Mouse (Mus musculus) ES-E14 (cell line): ENCODE measurements at regions not wholly inside any gene's neighbourhood (a gene's known extent, or its start where the extent isn't known, plus 50 kb on each side); places are given as distances from the start of the nearest gene placed in this dataset.

Experiments
- DNase-seq: peaks from one replicate; pipeline ENCODE4 v3.0.0-alpha.2; 2013; ENCODE audit warnings: low read depth, low spot score
- H3K27ac ChIP-seq: 2 replicates; pipeline ENCODE4 v1.5.1; 2012; ENCODE audit warnings: low read depth, mild to moderate bottlenecking, low read length, moderate library complexity, mixed read lengths; ENCODE audit not compliant: poor library complexity, insufficient read depth, severe bottlenecking
- H3K36me3 ChIP-seq: 2 replicates; pipeline ENCODE4 v1.6.1; 2012; ENCODE audit warnings: mild to moderate bottlenecking, low read length, moderate library complexity, mixed read lengths; ENCODE audit not compliant: control insufficient read depth, poor library complexity, insufficient read depth, severe bottlenecking
- H3K4me1 ChIP-seq, 2 experiments: fragments of 150-350 bp in 1 of 2; sonication (generic) in 1 of 2; 2 replicates each; pipeline ENCODE4 v1.6.1; 2012; ENCODE audit warnings: low read length in 2 of 2, mild to moderate bottlenecking in 1 of 2, mixed read lengths in 1 of 2; ENCODE audit not compliant: control insufficient read depth in 2 of 2, insufficient read depth in 2 of 2, poor library complexity in 1 of 2
- H3K4me3 ChIP-seq, 2 experiments: fragments of 150-350 bp in 1 of 2; sonication (generic) in 1 of 2; 2 replicates each; pipeline ENCODE4 v1.5.1; 2012; ENCODE audit warnings: low read length in 2 of 2, low read depth in 1 of 2, mild to moderate bottlenecking in 1 of 2, mixed read lengths in 1 of 2; ENCODE audit not compliant: insufficient read depth in 1 of 2, poor library complexity in 1 of 2, severe bottlenecking in 1 of 2
- H3K9ac ChIP-seq: 2 replicates; pipeline ENCODE4 v1.6.1; 2012; ENCODE audit warnings: low read depth, mild to moderate bottlenecking, low read length, mixed read lengths; ENCODE audit not compliant: poor library complexity, insufficient read depth, severe bottlenecking
- H3K9me3 ChIP-seq: fragments of 150-350 bp; sonication (generic); 2 replicates; pipeline ENCODE4 v1.6.1; 2012; ENCODE audit warnings: low read depth, mild to moderate bottlenecking, low read length; ENCODE audit not compliant: control insufficient read depth, insufficient read depth
- CHD2 ChIP-seq: IDR thresholded peaks from 2 replicates; pipeline ENCODE4 v1.6.1; 2014; ENCODE audit warnings: mild to moderate bottlenecking, low read depth, low read length, inconsistent platforms
- HCFC1 ChIP-seq: IDR thresholded peaks from 2 replicates; pipeline ENCODE4 v1.6.1; 2012; ENCODE audit warnings: low read length, inconsistent platforms, borderline replicate concordance; ENCODE audit not compliant: insufficient read depth
- MAFK ChIP-seq: IDR thresholded peaks from 2 replicates; pipeline ENCODE4 v1.6.1; 2014; ENCODE audit warnings: mild to moderate bottlenecking, low read depth, low read length, inconsistent platforms; ENCODE audit not compliant: insufficient read depth
- ZC3H11A ChIP-seq: IDR thresholded peaks from 2 replicates; pipeline ENCODE4 v1.6.1; 2012; ENCODE audit warnings: low read depth, mild to moderate bottlenecking, inconsistent platforms, low read length, borderline replicate concordance
- ZNF384 ChIP-seq: IDR thresholded peaks from 2 replicates; pipeline ENCODE4 v1.6.1; 2012; ENCODE audit warnings: low read depth, low read length, inconsistent platforms
- in situ Hi-C, 2 experiments: fragments of 600-800 bp; cut with MboI; formaldehyde crosslinking; loops; one replicate each; pipeline ENCODE4 v1.15.1; 2025; ENCODE audit warnings: low sequenced_read_pairs in 2 of 2, inconsistent platforms in 1 of 2; ENCODE audit not compliant: unreplicated experiment in 2 of 2

DNA sequence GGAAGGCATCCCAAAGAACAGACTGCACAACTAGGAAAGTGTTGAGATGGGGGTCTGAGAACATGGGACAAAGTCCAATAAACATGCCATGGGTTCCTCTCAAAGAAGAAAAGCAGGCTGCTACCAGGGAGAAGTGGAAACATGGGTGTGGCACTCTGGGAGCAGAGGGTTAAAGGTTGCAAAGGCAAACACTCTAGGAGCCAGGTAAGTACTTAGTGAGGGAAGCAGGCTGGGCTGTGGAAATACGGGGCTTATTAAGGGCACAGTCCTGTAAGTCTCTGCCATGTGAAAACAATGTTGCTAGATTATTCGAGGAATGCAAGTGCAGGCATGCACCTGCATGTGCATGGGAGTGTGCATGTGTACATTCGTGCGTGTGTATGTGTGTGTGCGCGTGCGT is 71.7 kb upstream of the Ankrd1 start:
- Histone ChIP-seq H3K27ac (no peak overlapping the region), H3K4me3 (no peak overlapping the region), H3K9ac (no peak overlapping the region), H3K4me1 (no peaks in the 10 kb centered on the region), H3K36me3 (no peaks in the 10 kb centered on the region), H3K9me3 (no peaks in the 10 kb centered on the region)
- no peak for TF ChIP-seq ZNF384
- no peak for TF ChIP-seq CHD2
- TF ChIP-seq HCFC1 = no peak
- no peak for TF ChIP-seq MAFK
- no peak for TF ChIP-seq ZC3H11A
- no peak for DNase-seq
- in situ Hi-C loops = loop anchor here in 1 of 2 experiments (25.0 kb wide), 1 partner anchor 246 kb away; no protein-coding TSS in a partner anchor

DNA sequence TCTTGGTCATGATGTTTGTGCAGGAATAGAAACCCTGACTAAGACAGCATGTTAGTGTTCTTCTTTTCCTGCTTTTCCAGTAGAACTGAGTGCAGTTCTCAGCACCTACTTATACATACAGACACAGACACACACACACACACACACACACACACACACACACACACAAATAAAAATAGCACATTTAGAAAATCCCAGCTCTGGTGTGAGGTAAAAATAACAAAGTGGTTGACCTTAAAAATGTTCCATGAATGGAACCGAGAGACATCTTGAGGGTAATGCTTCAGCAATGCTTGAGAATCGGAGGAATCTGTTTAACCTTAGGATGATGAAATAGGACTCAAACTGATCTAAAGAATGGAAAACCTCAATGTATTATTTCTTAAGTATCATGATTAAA is 84.4 kb upstream of the Ankrd1 start:
- Histone ChIP-seq H3K9ac (no peak overlapping the region), H3K4me1 (no peaks in the 10 kb centered on the region), H3K9me3 (no peaks in the 10 kb centered on the region), H3K4me3 (no peak overlapping the region), H3K36me3 (no peaks in the 10 kb centered on the region), H3K27ac (no peak overlapping the region)
- in situ Hi-C loops = no loop called here
- no peak for DNase-seq
- no peak for TF ChIP-seq ZNF384
- TF ChIP-seq MAFK = no peak
- TF ChIP-seq HCFC1 = no peak
- no peak for TF ChIP-seq CHD2
- no peak for TF ChIP-seq ZC3H11A

DNA sequence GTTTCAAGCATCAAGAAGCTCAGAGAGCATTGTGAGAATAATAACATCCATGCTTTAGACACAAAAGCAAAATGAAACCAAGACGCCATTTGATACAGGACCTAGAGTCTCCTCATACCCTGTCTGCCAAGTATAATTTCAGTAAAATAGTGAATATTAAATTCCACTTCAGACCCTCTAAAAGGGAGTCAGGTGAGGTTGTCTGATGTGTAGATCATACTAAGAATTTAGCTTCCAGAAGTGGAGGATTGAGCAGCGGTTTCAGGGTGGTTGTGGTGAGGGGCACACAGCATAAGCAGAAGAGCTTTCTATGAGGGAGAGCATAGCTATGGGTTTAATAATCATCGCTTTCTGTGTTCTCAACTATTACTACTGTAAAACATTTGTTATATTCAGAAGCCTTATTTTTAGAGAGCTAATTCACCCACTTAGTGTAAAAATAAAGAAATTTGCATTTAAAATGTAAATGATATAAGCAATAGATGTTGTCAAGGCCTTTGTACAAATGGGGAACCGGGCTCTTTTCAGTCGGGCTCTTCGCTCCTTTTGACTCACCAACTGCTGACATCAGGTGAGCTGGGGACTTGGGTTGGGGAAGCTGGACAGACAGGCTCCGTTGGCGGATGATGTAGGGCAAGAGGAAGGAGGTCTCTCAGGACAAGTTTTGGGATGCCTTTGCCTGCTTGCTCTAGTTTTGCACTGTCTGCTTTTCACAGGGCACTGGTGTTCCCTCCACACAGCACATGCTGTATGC is 85.2 kb upstream of the Ankrd1 start:
- TF ChIP-seq CHD2 (no peak), ZC3H11A (no peak), HCFC1 (no peak), MAFK (no peak), ZNF384 (no peak)
- Histone ChIP-seq H3K27ac (no peak overlapping the region), H3K4me1 (no peaks in the 10 kb centered on the region), H3K9ac (no peak overlapping the region), H3K9me3 (no peaks in the 10 kb centered on the region), H3K4me3 (no peak overlapping the region), H3K36me3 (no peaks in the 10 kb centered on the region)
- in situ Hi-C loops = no loop called here
- DNase-seq = no peak

DNA sequence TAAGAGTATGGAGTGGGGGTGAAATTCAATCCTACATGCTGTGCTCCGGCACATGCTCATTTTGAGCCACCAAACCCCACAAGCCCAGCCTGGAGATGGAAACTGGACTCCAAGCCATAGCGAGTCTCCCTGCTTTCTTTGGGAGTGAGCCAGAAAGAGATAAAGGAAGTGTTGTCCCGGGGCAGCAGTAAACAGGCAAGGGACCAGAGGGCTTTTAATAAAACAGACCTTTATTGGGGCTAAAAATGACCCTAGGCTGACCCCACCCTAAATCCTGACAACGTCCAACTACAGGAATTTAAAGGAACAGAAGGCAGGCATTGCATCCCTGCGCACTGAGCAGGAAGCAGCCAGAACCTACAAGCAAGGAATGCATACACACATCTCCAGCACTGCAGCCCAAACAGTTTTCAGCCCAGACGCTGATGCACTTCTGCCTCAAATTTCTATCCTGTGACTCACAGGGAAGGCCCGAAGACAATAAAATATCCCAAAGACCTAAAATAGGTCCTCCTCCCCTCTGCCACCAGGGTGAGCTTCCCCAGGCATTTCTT is 87.9 kb upstream of the Ankrd1 start:
- Histone ChIP-seq H3K9me3 (no peaks in the 10 kb centered on the region), H3K36me3 (no peaks in the 10 kb centered on the region), H3K4me3 (no peak overlapping the region), H3K27ac (no peak overlapping the region), H3K4me1 (no peaks in the 10 kb centered on the region), H3K9ac (no peak overlapping the region)
- in situ Hi-C loops = no loop called here
- DNase-seq = no peak
- no peak for TF ChIP-seq HCFC1
- TF ChIP-seq ZC3H11A = no peak
- no peak for TF ChIP-seq CHD2
- no peak for TF ChIP-seq MAFK

DNA sequence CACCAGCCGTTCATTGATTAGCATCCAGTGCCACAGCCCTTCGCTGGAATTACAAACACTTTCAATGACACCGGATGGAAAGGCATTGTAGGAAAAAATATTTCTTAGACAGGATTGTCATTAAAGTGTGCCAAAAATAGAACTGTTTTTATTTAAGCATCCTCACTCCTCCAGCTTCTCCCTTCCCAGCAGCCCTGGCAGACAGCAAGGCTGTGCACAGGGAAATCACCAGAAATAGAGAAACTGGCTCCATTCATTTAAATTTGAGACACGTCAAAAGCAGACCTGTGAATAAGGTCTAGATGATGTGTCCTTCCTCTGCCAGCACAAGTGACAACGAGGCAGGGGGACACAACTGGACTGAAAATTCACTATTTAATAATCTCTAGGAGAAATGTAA is 88.5 kb upstream of the Ankrd1 start:
- no peaks in the 10 kb centered on the region for H3K9me3 ChIP-seq
- H3K9ac ChIP-seq = no peak overlapping the region
- TF ChIP-seq CHD2 (no peak), ZC3H11A (no peak)
- no peaks in the 10 kb centered on the region for H3K4me1 ChIP-seq
- in situ Hi-C loops = no loop called here
- H3K27ac ChIP-seq = no peak overlapping the region
- no peak for DNase-seq
- H3K36me3 ChIP-seq = no peaks in the 10 kb centered on the region
- no peak overlapping the region for H3K4me3 ChIP-seq
